Mouse (Mus musculus): ENCODE measurements around the gene Tmpo.

The Tmpo gene

DNA sequence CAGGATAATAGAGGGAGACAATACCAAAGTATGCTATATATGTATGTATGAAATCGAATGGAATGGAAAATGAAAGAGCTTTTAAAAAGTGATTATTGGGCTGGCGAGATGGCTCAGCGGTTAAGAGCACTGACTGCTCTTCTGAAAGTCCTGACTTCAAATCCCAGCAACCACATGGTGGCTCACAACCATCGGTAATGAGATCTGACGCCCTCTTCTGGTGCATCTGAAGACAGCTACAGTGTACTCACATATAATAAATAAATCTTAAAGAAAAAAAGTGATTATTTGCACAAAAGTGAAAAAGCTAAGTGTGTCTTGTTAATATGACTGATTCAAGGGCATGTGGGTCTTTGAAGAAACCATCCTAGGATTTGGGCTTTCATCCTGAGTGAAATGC, 3.8 kb upstream of the Tmpo start:
- DNase-seq = peak in 1 of 2 experiments; percentile 46

DNA sequence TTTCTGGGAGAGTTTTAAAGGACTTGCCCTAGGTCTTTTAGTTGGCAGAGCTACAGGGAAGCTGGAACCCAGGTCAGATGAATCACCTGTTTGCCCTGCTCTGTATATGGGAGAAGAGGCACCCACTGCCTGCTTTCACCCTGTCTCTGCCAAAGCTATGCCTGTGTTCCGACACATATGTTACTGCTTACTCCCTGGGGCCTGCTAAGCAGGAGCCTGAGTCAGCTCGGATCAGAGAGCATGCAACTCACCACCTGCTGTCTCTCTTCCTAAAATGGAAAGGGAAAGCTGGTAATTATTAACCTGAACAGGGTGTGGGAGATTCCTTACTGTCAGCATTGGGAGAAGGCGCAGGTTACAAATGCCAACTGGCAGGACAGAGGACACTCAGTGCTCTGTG, 2.2 kb upstream of the Tmpo start:
- no peak for DNase-seq

DNA sequence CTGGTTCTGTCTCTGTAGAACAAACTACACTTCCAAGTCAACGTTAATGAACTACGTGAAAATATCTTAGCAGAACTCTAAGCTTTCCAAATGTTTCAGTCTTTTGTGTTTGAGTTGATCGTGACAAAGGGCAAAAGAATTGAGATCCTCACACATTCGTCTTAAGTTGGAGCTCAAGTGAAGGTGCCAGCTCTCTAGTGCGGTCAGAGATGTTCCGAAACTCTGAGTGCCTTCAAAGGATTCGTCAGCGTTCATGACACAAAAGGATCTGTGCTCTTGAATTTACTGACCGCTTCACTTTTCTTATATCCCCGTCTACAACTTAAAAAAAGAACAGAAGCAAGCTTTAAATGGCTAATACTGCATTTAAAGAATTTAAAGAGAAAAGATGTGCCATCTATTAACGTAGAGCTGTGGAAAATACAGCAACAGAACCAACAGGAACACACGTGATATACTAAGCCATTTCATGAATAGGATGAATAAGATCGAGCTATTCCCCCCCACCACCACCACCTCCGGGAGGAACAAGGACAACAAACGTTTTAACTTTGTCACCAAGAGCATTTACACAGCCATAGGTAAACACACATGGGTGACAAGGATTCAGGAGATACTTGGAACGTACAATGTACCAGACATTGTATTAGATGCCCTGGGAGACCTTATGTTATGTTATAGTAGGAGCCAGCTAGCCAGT, 1.3 kb upstream of the Tmpo start:
- peak in 1 of 2 experiments; percentile 46 for DNase-seq

DNA sequence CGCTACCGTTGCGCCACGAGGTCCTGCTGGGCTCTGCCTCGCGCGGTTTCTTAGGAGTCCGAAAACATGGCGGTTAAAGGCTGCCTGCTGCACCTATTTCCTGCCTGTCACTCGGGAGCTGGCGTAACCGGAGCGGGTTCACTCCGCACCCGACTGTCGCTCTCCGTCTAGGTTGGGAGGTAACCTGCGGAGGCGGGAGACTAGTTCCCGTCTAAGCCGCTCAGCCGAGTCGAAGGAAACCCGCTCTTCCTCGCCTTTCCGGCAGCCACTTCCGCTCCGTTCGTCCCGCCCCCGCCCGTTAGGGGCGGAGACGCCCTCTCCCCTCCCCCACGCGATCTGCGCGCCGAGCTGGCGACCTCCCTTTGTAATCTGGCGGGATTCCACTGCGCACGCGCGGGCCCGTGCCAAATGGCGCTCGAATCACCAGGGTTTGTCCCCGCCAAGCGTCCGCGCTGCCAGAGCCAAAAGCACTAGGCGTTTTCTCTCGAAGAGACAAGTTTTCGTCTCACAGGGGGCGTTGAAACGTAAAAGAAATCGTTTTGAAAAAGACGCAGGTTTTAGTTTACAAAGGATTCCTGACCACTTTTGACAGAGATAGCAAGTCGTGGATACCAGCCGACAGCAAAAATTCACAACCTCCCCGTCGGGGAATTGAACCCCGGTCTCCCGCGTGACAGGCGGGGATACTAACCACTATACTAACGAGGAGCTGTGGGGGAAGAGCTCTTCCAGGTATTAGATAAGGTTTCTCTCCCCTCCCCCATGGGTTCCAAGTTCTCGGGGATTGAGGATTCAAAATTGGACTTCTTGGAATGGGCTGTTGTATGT, 560 bp upstream of the Tmpo start:
- DNase-seq = peak; percentile 99

DNA sequence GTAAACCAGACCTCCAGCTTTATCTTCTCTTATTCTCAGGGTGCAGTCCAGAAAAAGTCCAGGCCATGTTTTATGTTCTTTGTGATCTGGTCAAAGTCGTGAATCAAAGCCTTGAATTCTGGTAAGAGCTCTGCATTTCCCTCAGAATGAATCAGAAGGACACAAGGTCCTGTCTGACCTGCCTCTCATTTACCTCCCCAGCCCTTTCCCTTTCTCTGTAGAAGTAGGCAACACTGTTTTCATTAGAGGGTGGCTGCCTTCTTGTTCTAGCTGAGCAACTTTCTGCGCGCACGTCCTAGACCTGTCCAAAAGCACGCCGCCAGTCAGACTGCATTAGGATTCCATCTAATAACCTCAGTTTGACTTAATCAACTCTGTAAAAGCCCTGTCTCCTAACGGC, 814 bp downstream of the Tmpo start:
- DNase-seq = no peak

DNA sequence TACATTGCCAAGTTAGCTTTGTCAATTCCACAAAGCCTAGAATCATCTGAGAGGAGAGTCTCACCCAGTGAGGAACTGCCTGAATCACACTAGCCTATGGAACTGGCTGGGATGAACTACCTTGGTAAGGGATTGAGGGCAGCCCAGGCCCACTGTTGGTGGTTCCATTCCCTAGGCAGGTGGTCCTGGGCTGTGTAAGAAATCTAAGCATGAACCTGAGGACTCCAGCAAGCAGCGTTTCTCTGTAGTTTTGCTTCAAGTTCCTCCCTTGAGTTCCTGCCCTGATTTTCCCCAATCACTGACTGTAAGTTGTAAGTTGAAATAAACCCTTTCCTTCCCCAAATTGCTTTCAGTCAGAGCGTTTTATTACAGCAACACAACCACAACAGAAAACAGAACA, 1.3 kb downstream of the Tmpo start:
- no peak for DNase-seq

DNA sequence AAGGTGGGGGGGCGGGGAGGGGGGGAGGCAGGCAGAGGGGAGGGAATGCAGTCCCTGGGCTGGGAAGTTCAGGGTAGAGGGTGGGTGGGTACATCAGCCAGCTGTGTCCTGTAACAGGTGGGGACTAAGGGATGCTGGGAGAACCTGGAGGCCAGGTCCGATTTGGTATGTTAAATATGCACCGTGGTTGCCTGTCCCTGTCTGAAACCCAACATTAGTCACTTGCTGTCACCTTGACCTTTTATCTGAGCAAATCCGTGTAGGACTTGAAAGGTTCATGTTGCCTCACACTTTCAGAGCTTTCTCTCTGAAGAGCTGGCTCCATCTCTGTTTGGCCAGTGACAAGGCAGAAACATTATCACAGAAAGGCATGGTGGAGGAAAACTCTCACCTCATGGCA, 3.9 kb downstream of the Tmpo start:
- DNase-seq = no peak

DNA sequence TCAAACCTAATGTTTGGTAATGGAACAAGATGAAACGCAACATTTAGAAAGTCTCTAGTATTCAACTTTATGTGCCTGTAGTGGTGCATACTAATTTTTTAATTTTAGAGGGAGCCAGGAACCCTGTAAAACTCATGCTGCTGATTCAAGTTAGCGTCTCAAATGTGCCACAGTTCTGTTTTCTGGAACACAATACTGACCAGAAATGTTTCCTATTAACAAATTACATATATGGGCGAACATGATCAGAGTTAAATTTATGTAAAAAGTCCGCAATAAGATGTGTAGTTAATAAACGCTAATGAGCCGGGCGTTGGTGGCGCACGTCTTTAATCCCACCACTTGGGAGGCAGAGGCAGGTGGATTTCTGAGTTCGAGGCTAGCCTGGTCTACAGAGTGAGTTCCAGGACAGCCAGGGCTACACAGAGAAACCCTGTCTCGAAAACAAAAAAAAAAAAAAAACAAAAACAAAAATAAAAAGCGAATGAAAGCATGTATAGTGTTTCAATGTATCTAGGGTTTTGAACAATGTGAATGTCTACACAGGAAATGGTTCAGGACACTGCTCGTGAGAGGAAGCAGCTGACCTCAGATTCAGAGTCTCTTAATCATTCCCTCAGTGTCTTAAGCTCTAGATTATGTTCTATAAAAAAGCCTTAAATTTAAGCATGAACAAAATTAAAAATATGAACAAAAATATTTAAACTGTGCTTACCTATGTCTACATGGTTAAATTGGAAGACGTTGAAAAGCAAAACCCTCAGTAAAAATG, 8.6 kb downstream of the Tmpo start:
- no peak for DNase-seq

DNA sequence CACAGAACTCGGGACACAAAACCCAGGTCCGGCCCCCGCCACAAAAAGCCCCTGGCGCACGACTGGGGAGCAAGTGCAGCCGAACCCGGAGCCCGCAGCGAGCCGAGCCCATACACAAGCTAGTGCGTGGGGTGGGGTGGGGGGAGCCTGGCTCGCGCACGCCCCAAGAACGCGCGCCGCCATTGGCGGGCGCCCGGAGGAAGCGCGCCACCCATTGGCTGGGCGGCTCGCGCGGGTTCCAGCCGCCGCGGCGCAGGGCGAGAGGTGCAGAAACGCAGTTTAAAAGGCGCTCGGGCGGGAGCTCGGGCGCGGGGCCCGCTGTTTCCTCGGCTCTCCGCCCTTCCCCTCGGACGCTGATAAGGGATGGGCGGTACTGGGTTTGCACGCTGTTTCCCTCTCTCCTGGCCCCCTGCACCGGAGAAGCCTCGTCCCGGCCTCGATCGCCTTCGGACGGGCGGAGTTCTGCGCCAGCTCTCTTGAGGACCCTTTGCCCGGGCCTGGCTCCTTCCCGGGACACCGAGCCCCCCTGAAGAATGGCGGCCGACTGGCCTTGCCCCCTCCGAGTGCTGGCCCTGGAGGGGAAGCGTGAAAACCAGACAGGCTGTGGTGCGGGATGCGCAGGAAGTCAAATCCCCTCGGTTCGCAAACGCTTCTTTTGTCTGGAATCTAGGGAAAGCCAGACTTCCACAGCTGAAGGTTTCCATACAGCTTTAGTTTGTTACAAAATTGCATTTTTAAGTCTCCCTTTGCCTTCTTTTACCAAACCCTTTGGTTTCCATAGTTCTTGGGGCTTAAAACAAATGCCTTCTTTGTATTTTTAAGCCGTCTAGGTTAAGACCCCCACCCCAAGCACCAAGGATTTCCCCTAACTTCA, 9.4 kb downstream of the Tmpo start:
- peak; percentile 95 to 97 for DNase-seq

DNA sequence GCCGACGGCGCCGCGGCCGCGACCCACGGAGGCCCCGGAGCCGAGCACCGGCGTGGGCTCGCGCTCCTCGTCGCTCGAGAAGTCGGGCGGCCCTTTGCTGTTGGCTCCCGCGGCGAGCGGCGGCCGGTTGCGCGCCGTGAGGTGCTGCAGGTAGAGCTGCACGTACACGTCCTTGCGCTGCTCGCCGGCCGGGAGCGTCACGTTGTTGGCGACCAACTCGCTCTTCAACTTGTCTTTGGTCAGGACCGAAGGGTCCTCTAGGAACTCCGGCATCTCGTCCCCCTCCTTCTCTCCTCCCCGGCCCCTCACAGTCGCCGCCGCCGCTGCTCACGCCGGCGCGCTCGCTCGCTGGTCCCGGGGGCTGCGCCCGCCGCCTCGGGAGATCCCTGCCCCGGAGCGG, 10.1 kb downstream of the Tmpo start:
- no peak for DNase-seq

DNA sequence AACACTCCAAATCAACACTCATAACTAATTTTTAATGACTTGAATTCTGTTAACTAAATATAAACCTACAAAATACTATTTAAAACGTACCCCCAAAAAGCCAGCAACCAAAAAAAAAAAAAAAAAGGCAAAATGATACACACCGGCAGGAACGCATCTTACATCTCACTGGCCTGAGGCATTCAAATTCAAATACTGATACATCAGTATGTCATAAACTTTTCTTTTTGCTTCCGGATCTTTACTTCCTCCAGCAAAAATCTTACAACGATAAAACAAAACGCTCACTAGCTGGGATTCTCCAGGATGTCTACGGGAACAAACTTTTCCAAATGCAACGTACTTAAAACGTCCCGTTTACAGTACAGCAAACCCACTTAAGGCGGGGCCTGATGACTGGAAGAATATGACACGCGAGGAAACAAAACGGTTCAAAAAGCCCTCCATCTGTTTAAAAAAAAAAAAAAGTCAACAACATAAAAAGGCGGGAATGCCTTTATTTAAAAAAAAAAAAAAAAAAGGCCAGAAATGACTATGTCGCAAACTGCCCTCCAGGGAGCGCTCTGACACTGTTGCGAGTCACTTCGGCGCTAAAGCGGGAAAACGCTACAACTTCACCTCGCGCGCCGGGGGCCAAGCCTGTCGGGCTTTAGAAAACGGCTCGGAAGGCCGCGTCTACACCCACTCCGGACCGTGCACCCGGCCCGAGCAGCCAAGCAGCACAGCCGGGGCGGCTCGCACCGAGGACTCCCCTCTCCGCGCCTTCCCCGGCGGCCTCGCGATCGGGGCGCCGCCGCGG, 10.8 kb downstream of the Tmpo start:
- DNase-seq = peak; percentile 91

DNA sequence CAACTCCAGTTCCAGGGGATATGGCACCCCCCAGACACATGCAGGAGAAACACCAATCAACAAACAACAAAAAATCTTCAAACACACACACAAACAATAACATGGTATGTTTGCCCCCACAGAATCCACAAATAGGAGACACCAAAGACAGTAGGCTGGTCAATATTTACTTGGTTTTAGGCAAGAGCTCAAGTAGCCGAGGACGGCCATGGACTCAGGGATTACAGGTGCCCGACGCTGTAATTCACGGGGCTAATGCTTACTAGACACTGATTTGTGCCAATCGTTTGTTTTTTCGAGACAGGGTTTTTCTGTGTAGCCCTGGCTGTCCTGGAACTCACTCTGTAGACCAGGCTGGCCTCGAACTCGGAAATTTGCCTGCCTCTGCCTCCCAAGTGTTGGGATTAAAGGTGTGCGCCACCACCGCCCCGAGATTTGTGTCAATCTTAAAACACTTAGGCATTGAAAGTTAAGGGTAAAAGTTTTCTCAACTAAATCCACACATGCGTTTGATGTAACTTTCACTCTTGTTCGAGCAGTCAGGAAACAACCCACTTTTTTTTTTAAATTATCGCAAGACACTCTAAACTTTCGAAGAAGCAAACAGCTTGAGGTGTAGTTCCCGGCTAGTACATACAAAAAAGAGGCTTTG, 11.6 kb downstream of the Tmpo start:
- DNase-seq = peak; percentile 25 to 32

DNA sequence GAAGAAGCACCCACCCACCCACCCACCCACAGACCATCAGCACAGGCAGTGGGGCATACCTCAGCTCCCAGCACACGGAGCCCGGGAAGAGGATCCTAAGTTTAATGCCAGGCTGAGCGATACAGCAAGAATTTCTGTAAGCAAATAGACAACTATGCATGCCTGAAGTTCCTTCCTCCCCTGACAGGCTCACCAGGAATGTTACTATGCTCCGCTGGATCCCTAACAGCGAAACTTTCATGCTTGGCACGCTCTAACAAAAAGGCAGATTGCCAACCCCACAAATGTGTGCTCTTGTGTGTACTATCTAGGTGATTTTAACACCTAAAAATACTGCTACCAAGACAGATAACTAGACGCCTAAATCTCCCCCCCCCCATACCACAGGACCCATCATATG, 13.8 kb downstream of the Tmpo start:
- no peak for DNase-seq

DNA sequence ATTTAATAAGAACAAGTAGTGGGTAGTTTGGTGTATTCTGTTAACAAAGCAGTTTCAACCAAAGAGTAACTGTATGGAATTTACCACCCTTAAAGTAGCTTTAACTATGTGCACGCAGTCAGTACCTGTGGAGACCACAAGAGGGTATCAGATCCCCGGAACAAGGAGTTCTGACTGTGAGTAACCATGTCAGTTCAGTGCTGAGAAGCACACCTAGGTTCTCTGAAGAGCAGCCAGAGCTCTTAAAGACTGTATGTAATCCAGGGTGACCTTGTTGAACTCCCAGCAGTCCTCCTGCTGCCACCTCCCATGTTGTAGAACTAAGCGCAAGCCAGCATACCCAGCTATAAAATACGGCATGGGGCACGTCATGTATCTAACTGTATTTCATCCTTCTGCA, 14.2 kb downstream of the Tmpo start:
- DNase-seq = peak; percentile 74 to 79

DNA sequence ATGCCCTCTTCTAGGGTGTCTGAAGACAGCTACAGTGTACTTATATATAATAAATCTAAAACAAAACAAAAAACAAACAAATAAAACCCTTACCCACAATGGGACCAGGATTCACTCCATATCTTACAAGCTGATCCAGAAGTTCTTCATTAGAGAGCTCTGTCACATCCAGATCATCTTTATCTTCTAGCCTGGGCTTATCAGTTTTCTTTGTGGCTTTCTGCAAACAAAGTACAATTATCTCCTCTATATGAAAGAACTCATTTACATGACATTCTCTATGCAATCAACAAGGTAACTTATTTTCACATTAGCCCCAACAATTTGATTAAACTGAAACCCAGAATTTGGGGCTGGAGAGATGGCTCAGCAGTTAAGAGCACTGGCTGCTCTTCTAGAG, 15.3 kb downstream of the Tmpo start:
- no peak for DNase-seq

DNA sequence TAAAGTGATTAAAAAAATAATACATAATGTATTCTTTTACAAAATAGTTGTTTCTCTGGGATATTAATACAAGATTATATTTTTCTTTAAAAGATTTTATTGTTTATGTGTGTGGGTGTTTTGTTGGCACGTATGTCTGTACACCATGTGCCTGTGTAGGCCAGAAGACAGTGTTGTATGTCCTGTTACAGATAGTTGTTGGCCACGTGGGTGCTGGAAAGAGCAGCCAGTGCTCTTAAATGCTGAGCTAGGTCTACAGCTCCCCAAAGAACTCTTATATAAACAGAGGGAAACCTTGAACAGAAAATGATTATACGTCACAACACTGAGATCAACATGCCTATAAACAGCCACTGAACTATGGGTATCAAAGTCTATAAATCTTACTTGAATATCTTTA, 16.6 kb downstream of the Tmpo start:
- DNase-seq = no peak

DNA sequence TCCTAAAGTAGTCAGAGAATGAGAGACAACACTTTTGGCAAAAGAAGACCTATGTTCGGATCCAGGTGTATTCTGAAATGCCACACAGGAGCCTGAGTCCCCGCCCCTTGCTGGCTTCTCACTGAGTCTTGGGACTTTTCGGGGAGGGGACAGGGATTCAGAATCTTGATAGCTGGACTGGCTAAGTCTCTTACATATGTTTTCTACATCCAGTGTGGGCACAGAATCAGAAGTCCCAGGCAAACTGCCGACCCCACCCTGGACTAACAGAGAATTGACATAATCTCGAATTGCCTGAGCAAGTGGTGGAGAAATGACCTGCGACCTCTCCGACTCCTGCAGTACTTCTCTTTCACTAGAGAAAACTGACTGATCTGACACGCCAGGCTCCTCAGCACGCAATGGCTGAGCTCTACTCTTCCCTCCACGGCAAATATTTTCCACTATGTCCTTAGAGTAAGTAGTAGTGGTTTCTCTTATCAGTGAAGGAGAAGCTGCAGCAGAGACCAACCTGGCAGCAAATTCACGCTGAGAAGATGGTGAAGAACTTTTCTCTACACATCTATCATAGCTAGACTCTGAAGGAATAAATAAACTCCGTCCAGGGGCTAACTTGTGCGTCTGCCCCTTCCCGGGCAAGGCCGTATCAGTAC, 18.5 kb downstream of the Tmpo start:
- no peak for DNase-seq

DNA sequence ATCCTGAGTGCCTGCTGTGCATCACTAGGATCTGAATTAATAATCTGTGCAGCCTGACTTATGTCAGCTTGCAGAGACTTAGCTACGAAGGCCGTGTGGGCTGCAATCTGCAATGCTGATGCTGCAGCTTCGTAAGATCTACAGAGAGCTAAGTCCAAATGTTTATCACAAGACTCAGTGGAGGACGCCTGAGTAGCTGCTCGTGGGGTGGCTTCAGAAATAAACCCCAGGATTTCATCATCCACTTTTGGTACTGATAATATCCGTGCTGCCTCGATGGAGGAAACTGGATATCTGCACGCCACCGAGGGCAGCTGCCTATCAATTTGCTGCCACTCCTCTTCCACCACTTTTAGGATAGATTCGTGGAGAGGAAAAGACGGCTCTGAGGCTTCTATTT, 19.0 kb downstream of the Tmpo start:
- no peak for DNase-seq

DNA sequence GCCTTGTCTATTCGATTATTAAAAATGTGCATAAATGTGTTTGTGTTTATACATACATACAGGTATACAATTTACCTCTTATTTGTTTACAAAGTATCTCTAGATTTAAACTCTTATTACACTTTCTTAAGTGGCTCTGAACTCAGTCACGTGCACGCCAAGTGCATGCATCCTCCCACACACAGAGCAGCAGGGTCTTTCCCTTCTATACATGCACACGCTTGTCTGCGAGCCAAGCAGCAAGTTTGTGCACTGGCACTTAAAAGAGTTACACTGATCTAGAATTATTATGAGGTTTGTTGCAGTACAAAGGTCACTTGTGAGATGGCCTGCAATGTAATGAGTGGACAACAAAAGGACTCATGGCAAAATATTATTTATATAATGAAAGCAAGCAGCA, 20.1 kb downstream of the Tmpo start:
- DNase-seq = no peak

DNA sequence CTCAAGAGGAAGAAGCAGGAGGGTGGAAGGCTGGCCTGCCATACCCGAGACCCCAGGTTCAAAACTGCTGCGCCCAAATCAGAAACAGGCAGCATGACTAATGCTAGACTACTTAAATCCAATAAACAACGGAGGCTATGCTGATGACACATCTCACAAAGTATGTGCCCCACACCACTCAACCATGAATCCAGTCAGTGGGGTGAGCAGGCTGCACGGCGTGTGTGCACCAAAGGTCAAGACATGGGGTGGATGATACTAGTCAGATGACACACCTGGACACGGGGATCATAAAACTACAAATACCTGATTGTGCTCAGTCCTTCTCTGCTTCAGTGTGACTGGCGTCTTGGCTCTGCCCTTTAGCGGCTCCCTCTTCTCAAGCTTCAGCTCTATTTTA, 22.7 kb downstream of the Tmpo start:
- DNase-seq = no peak

DNA sequence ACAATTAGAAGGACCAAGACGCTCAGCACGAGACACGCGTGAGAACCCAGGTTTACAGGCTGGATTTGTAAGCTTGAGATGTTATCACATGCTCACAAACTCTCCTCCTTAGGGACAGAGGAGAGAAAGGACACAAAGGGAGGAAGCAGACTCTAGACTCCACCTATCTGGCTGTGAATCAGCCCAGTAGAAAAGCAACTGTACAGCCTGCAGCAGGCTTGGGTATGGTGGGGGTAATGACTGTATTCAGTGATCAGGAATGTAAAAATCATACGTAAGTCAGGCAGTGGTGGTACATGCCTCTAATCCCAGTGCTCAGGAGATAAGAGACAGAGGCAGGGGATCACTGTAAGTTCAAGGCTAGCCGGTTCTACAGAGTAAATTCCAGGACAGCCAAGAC, 24.8 kb downstream of the Tmpo start:
- DNase-seq = no peak

Data from B cell, adult 2 months (primary cell).